Mouse (Mus musculus) stomach, embryonic 16.5 days (tissue): Measurements from ENCODE around the gene 4930469K13Rik. TPM values are rescaled to one million over a fixed set of nuclear protein-coding genes. Genes with fewer than 3 reads are reported as not detected.
A peak's percentile ranks its signal among the peaks of the same experiment; 100 is the strongest.

Experiments used
- ATAC-seq: fragments of 200-750 bp; cut with Nextera tagmentation; 2 replicates; pipeline ENCODE4 v1.8.0; 2017; ENCODE audit warnings: moderate number of reproducible peaks, moderate TSS enrichment; ENCODE audit not compliant: insufficient read depth, low FRiP score
- H3K27ac ChIP-seq: fragments of 300-500 bp; sonication (generic); 2 replicates; pipeline ENCODE4 v1.5.1; 2014; ENCODE audit warnings: low read length
- H3K27me3 ChIP-seq: fragments of 300-500 bp; sonication (generic); 2 replicates; pipeline ENCODE4 v1.6.1; 2014; ENCODE audit warnings: low read length, control low read depth, mixed read lengths; ENCODE audit not compliant: control insufficient read depth, insufficient read depth
- H3K36me3 ChIP-seq: fragments of 300-500 bp; sonication (generic); 2 replicates; pipeline ENCODE4 v1.6.1; 2014; ENCODE audit warnings: low read length; ENCODE audit not compliant: control insufficient read depth, insufficient read depth
- H3K4me1 ChIP-seq: fragments of 300-500 bp; sonication (generic); 2 replicates; pipeline ENCODE4 v1.6.1; 2014; ENCODE audit warnings: low read length, control low read depth, mixed read lengths; ENCODE audit not compliant: control insufficient read depth, insufficient read depth
- H3K4me2 ChIP-seq: fragments of 300-500 bp; sonication (generic); 2 replicates; pipeline ENCODE4 v1.6.1; 2014; ENCODE audit warnings: low read depth, low read length, mixed read lengths
- H3K4me3 ChIP-seq: fragments of 300-500 bp; sonication (generic); replicated peaks from 2 replicates; pipeline ENCODE4 v1.5.1; 2014; ENCODE audit warnings: mild to moderate bottlenecking, low read length
- H3K9ac ChIP-seq: fragments of 300-500 bp; sonication (generic); 2 replicates; pipeline ENCODE4 v1.6.1; 2014; ENCODE audit warnings: low read length
- H3K9me3 ChIP-seq: fragments of 300-500 bp; sonication (generic); replicated peaks from 2 replicates; pipeline ENCODE4 v1.6.1; 2016; ENCODE audit warnings: low read length, control low read depth; ENCODE audit not compliant: control insufficient read depth
- WGBS: fragments of 180-500 bp; shearing (Covaris S2); extraction: QIAGEN DNeasy Blood & Tissue Kit; methylation state at CpG from one replicate; pipeline ENCODE4 v1.1.7; 2014; 5-methylcytosine and 5-hydroxymethylcytosine counted together
- polyA plus RNA-seq: library from polyadenylated mRNA; unstranded; fragments of >200 nt; fragmentation: Nextera tagmentation; extraction: Ambion mirVana; gene quantifications from 2 replicates; pipeline ENCODE4 v1.2.1, GENCODE M21; 2015

4930469K13Rik gene
- polyA plus RNA-seq, 1 experiment from 2014 or later, result not detected

DNA sequence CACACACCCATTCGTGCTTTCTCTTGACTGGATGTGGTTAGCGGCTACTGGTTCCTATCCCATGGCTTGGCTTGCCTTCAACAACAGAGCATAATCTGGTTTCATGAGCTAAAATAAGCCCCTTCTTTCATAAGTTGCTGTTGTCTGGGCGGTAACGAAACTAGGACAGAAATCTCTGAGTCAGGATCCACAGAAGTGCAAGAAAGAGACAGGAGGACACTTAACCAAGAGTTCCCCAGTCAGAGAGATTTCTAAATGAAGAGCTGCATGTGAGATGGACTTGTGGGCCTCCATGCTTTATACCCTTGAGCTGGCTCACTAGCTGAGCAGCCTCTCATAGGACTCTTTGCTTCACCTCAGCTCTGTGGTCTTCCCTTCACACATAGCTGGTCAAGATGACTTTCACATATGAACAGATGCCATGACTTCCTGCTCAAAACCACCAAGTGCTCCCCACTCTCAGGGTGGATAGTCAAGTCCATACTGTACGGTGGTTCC is 64.3 kb downstream of the 4930469K13Rik start:
- H3K36me3 ChIP-seq, result no peaks in the 10 kb centered on the region
- no peak overlapping the region for H3K27ac ChIP-seq
- no peak overlapping the region for H3K4me3 ChIP-seq
- no peaks in the 10 kb centered on the region for H3K4me1 ChIP-seq
- no peaks in the 10 kb centered on the region for H3K9me3 ChIP-seq
- no peaks in the 10 kb centered on the region for H3K27me3 ChIP-seq
- no peak overlapping the region for H3K4me2 ChIP-seq
- 88% methylated on average over 5 of the region's 5 CpGs for WGBS
- H3K9ac ChIP-seq, result no peak overlapping the region
- ATAC-seq, result no peak

DNA sequence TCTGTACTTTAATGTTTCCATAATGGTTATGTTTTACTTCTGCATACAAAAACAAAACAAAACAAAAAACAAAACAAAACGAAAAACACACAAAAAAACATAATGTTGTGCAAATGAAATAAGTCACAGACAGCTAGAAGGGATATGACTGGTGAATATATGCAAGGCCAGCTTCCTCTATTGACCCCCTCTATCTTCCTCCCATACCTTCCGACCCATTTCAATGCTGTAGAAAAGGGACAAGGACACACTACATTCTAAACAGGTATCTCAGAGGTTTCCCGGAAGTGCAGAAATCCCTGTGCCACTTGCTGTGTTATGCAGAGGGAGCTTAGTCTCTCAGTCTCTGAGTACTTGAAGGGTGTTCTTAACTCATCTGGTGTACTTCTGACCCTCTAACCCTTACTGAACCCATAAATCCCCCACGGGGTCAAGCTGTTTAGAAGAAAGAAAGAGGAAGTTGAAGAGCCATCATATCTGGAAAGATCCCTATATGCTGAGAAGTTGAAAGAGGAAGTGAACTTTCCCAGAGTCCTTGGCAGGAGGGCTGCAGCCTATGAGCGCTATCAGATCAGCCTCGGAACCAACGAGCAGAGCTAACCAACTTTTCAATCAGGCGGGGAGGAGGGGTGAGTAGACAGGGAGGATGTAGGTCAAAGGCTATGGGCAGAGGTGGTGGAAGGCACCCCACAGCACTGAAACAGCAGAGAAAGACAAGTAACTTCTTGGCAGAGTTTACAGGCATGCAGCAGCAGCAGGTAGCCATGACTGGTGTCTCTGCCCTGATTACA is 67.1 kb downstream of the 4930469K13Rik start:
- no peaks in the 10 kb centered on the region for H3K9me3 ChIP-seq
- H3K27ac ChIP-seq, result no peak overlapping the region
- 54% methylated on average over 8 of the region's 8 CpGs for WGBS
- H3K4me2 ChIP-seq, result no peak overlapping the region
- no peak for ATAC-seq
- no peak overlapping the region for H3K4me3 ChIP-seq
- no peak overlapping the region for H3K9ac ChIP-seq
- no peaks in the 10 kb centered on the region for H3K4me1 ChIP-seq
- H3K36me3 ChIP-seq, result no peaks in the 10 kb centered on the region
- H3K27me3 ChIP-seq, result no peaks in the 10 kb centered on the region

DNA sequence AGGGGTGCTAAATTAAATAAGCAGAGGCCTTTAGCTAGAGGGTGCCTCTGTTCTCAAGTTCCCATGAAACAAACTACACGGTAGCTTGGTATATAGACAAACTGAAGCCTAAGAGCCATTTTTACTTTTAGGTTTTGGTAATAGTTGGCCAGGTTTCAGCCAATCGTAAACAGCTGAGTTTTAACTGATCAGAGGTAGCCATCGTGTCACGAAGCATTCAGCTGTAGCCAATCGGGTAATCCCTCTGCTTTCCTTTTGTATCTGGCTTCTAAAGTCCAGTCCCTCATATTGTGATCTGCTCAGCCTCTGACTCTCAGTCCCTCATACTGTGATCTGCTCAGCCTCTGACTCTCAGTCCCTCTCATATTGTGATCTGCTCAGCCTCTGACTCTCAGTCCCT is 68.7 kb downstream of the 4930469K13Rik start:
- Histone ChIP-seq H3K9me3 (no peaks in the 10 kb centered on the region), H3K36me3 (no peaks in the 10 kb centered on the region), H3K4me2 (no peak overlapping the region), H3K4me3 (no peak overlapping the region), H3K9ac (no peak overlapping the region), H3K27ac (no peak overlapping the region), H3K27me3 (no peaks in the 10 kb centered on the region), H3K4me1 (no peaks in the 10 kb centered on the region)
- 71% methylated on average over 5 of the region's 5 CpGs for WGBS
- ATAC-seq, result no peak

DNA sequence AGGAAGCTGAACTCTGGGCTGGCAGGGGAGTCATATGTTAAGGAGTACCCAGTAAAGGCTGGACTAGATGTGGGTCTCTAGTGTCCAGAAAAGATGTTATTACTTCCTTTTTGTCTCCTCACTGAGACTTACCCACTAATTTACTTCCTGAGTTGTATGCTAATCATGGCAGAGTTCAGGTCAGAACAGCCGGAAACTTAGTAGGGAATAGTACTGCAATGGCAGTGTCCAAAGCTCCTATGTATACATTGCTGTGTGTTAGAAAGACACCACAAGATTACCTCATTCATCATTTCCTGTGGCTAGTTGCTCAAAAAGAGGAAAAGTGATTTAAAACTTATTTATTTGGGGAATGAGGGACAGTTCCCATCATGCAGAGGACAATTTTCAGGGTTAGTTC is 73.3 kb downstream of the 4930469K13Rik start:
- Histone ChIP-seq H3K4me1 (no peaks in the 10 kb centered on the region), H3K36me3 (no peaks in the 10 kb centered on the region), H3K4me2 (no peak overlapping the region), H3K4me3 (no peak overlapping the region), H3K9ac (no peak overlapping the region), H3K9me3 (no peaks in the 10 kb centered on the region), H3K27me3 (no peaks in the 10 kb centered on the region), H3K27ac (no peak overlapping the region)
- no peak for ATAC-seq
- 77% methylated on average over 1 of the region's 1 CpGs for WGBS

DNA sequence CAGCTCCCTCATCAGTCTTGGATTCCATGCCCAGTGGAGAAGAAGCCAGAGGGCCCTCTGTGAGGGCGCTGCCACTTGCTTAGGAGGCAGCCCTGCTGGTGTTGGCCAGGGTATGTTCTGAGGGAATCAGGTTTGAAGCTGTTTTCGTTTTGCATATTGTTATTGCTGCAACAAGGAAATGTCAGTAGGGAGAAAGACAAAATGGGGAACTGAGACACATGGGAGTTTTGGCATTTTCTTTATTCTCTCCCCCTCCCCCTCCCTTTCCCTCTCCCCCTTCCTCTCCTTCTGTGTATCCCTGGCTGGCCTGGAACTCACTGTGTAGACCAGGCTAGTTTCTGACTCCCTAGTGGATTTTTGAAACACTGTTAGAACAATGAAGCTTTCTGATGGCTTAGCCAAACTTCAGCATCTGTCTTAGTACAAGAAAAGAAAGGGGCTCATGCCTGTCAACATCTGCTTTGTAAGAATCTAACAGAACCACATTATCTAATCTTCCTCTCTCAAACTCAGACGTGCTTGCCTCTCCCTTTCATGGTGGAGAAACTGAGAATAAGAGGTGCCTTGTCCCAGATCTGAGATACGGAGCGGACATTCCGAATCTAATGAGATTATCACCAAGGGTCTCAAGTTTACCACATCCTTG is 86.2 kb downstream of the 4930469K13Rik start:
- 73% methylated on average over 6 of the region's 6 CpGs for WGBS
- no peak for ATAC-seq
- H3K4me1 ChIP-seq, result no peaks in the 10 kb centered on the region
- H3K4me2 ChIP-seq, result no peak overlapping the region
- H3K4me3 ChIP-seq, result no peak overlapping the region
- no peak overlapping the region for H3K27ac ChIP-seq
- no peaks in the 10 kb centered on the region for H3K36me3 ChIP-seq
- no peak overlapping the region for H3K9ac ChIP-seq
- no peaks in the 10 kb centered on the region for H3K27me3 ChIP-seq
- no peaks in the 10 kb centered on the region for H3K9me3 ChIP-seq

DNA sequence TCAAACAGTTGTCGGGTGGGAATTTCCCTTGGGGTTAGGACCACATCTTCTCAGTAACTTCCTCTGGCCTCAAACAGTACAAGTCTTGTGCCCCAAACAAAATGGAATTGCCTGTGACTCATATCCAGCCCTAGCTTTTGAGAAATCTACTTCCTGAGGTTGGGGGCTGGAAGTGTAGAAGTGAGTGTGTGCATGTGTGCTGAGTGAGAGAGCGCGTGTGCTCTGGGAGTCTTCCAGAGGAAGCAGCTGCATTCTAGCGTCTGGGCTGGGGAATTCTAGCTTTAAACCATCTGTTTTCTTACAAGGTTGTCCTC is 87.5 kb downstream of the 4930469K13Rik start:
- no peak overlapping the region for H3K4me2 ChIP-seq
- no peaks in the 10 kb centered on the region for H3K9me3 ChIP-seq
- H3K36me3 ChIP-seq, result no peaks in the 10 kb centered on the region
- 38% methylated on average over 4 of the region's 4 CpGs for WGBS
- H3K9ac ChIP-seq, result no peak overlapping the region
- no peaks in the 10 kb centered on the region for H3K4me1 ChIP-seq
- H3K27ac ChIP-seq, result peak overlapping the region; percentile 54
- ATAC-seq, result peak; percentile 77
- H3K27me3 ChIP-seq, result no peaks in the 10 kb centered on the region
- H3K4me3 ChIP-seq, result no peak overlapping the region

DNA sequence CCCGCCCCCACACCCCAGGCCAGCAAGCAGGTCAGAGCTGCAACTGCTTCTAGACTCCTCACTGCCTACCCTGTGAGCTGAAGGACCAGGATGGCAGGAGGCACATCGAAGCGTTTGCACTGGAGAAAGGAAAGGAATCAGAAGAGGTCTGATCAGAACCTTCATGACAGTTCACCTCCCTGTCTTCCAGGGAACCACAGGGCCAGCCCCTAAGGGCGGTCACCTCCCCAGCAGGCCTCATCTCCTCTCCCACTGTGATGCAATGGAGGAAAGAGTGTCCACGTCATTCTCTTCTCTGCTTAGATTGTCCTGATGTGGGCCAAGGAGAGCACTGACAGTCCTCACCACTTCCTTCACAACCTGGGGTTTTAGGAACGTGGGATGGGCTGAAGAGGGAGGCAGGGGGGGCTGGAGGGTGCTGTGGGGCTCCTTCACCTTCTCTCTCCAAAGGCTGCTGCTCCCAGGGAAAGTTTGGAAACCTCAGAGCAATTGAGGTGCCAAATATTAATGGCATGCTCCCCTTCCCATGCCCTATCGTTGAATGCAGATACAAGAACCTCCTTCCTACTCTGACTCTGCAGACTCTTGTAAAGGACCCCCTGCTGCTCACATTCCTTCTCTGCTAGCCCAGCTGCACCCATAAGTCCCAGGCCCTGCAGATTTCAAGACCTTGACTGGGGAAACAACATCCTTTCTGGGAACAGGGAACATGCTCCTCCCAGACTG is 88.1 kb downstream of the 4930469K13Rik start:
- 68% methylated on average over 7 of the region's 7 CpGs for WGBS
- Histone ChIP-seq H3K4me3 (no peak overlapping the region), H3K36me3 (no peaks in the 10 kb centered on the region), H3K27me3 (no peaks in the 10 kb centered on the region), H3K9ac (no peak overlapping the region), H3K4me2 (no peak overlapping the region), H3K9me3 (no peaks in the 10 kb centered on the region), H3K27ac (peak overlapping the region; percentile 54), H3K4me1 (no peaks in the 10 kb centered on the region)
- ATAC-seq, result no peak; the same call in 1 of the 2 replicates

DNA sequence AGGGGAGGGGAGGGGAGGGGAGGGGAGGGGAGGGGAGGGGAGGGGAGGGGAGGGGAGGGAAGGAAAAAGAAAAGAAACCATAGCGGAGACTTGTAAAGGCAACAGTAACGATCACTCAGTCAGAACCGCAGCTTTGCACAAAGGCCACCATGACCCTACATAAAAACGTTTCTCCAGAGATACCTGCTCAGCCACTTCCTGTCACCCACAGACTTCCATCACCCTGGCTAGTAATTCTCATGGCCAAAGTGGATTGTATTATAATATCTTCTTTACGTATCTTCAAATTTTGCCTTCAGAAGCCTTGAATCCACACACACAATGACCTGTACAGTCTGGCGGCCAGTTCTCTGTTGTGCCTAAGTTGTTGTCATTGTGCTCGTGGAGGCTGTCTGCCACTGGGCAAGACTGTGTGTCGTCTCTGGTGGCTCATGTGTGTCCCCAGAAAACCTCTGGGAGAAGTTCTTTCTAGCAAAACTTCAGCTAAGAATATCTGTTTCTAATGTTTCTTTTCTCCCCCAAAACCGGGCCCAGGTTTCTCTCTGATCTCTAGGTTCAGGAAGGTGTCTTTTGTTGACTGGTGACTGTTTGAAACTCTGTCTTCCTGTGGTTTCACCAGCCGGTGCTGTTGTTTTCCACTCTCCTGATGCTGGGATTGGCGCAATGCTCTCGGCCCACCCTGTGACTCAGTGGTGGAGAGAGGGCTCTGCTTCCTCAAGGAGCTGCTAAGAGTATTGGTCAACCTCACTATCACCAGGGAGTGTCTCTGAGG is 88.9 kb downstream of the 4930469K13Rik start:
- no peak overlapping the region for H3K4me2 ChIP-seq
- no peaks in the 10 kb centered on the region for H3K36me3 ChIP-seq
- no peak overlapping the region for H3K4me3 ChIP-seq
- peak overlapping the region; percentile 54; the same call in 1 of the 2 replicates for H3K27ac ChIP-seq
- ATAC-seq, result no peak
- H3K9me3 ChIP-seq, result no peaks in the 10 kb centered on the region
- no peaks in the 10 kb centered on the region for H3K4me1 ChIP-seq
- 87% methylated on average over 12 of the region's 12 CpGs for WGBS
- H3K9ac ChIP-seq, result no peak overlapping the region
- no peaks in the 10 kb centered on the region for H3K27me3 ChIP-seq
